Comparison of ENCODE assay signal across 9 mouse cellular contexts in the genomic region with DNA sequence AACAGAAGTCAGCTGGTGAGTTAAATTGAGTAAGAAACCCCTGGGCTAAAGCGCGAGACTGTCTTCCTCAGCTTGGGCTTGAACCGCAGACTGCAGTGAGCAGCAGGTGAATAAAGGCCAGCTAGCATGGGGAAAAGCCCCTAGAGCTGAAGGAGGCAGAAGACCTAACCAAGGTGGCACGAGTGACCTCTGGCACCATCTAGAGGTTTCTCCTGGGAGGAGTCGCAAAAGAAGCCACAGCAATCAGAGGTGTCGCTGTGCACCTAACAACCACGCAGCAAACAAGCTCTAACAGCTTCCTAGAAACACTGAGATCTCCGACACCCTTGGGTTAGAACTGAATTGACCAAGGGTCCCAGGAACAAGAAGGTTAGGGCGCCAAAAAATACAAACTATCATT.
DNase-seq lines count a peak whose midpoint lies in the region; ATAC-seq and TF ChIP-seq lines count a peak whose summit lies in the region.
"Had no signal": no experiment of that assay in that cellular context is flagged by ENCODE, and none has a peak within 500 bp of the region (broad histone marks: within the 10 kb centered on the region; RNA-seq: fewer than 3 reads in every experiment).

No protein-coding gene starts in this region.

- ATAC-seq in kidney, embryonic 16.5 days (ENCODE audit: low FRiP score, low TSS enrichment), result no peak
- ATAC-seq in inflammation-experienced regulatory T-cells, adult 6 months, result no peak

- 31% methylated on average over 9 of the region's 9 CpGs for WGBS in kidney, embryonic 16.5 days
- 45% methylated on average over 9 of the region's 9 CpGs for WGBS in lung, adult 2 months

- no peaks in the 10 kb centered on the region for H3K27me3 ChIP-seq in kidney, embryonic 16.5 days (ENCODE audit: insufficient read depth, low read length)
- no peaks in the 10 kb centered on the region for H3K27me3 ChIP-seq in MEL (ENCODE audit: control insufficient read depth in 1 of 2, insufficient read depth in 2 of 2, low read length in 2 of 2)
- H3K27me3 ChIP-seq: limb, embryonic 12.5 days had no signal

- intact Hi-C loops in heart, postnatal 10 days (cut with DNase I), result no loop called here

- no peak for TF ChIP-seq EP300 in MEL (IDR thresholded peaks at IDR 0.05; ENCODE audit: low read depth in 1 of 2, low read length in 2 of 2)

- H3K9ac ChIP-seq in kidney, embryonic 16.5 days (replicated peaks; ENCODE audit: low read length), result no peak overlapping the region
- no peak overlapping the region for H3K9ac ChIP-seq in MEL (ENCODE audit: control insufficient read depth, low read depth, low read length, poor library complexity, severe bottlenecking)
- H3K9ac ChIP-seq: limb, embryonic 12.5 days had no signal

- H3K4me1 ChIP-seq in kidney, embryonic 16.5 days (ENCODE audit: insufficient read depth, low read length), result no peaks in the 10 kb centered on the region
- H3K4me1 ChIP-seq in MEL (ENCODE audit: control insufficient read depth in 1 of 2, insufficient read depth in 2 of 2, low read length in 2 of 2), result peaks cover 0 to 6% of the 10 kb centered on the region in 2 experiments; a peak in 2 of 4 replicates
- H3K4me1 ChIP-seq in lung, adult 2 months (ENCODE audit: control insufficient read depth, insufficient read depth, low read length), result no peaks in the 10 kb centered on the region
- H3K4me1 ChIP-seq: limb, embryonic 12.5 days had no signal

- peak; percentile 79 for TF ChIP-seq RAD21 in MEL (IDR thresholded peaks at IDR 0.05; ENCODE audit: low read depth, low read length)

- TF ChIP-seq CTCF in MEL (IDR thresholded peaks at IDR 0.05 in 2 of 3, conservative IDR thresholded peaks at IDR 0.05 in 1 of 3; ENCODE audit: control insufficient read depth in 1 of 3, insufficient read depth in 1 of 3, low read depth in 2 of 3, low read length in 3 of 3, poor library complexity in 1 of 3, severe bottlenecking in 1 of 3), result peak; percentile 56 to 76 (median 70)
- peak; percentile 70 for TF ChIP-seq CTCF in lung, adult 2 months (IDR thresholded peaks at IDR 0.05; ENCODE audit: insufficient read depth, low read length)

- no peaks in the 10 kb centered on the region for H3K36me3 ChIP-seq in kidney, embryonic 16.5 days (ENCODE audit: insufficient read depth, low read length)
- H3K36me3 ChIP-seq in MEL (ENCODE audit: control insufficient read depth in 1 of 2, insufficient read depth in 2 of 2, low read length in 2 of 2), result peaks cover 0 to 7% of the 10 kb centered on the region in 2 experiments; a peak in 2 of 4 replicates

- H3K79me2 ChIP-seq in MEL (ENCODE audit: control insufficient read depth, insufficient read depth, low read length, poor library complexity), result no peaks in the 10 kb centered on the region

- no peak overlapping the region for H3K4me3 ChIP-seq in kidney, embryonic 16.5 days (ENCODE audit: low read length)
- H3K4me3 ChIP-seq in MEL (ENCODE audit: control insufficient read depth in 1 of 2, insufficient read depth in 1 of 2, low read depth in 2 of 2, low read length in 2 of 2), result no peak overlapping the region
- no peak overlapping the region for H3K4me3 ChIP-seq in lung, adult 2 months (replicated peaks; ENCODE audit: extremely low read depth, low read depth, low read length)
- H3K4me3 ChIP-seq: limb, embryonic 12.5 days had no signal

- TF ChIP-seq POLR2A in MEL (IDR thresholded peaks at IDR 0.05; ENCODE audit: control insufficient read depth in 1 of 2, insufficient read depth in 1 of 2, low read depth in 1 of 2, low read length in 2 of 2, poor library complexity in 1 of 2), result no peak
- no peak for TF ChIP-seq POLR2A in lung, adult 2 months (IDR thresholded peaks at IDR 0.05; ENCODE audit: borderline replicate concordance, extremely low read depth, low read depth, low read length)

- H3K9me3 ChIP-seq in kidney, embryonic 16.5 days (ENCODE audit: low read length), result no peaks in the 10 kb centered on the region
- no peaks in the 10 kb centered on the region for H3K9me3 ChIP-seq in MEL (replicated peaks; ENCODE audit: insufficient read depth, low read length)
- H3K9me3 ChIP-seq: limb, embryonic 12.5 days had no signal

- DNase-seq in kidney, adult 18-20 months, result peak; percentile 17
- peak; percentile 59 for DNase-seq in MEL (ENCODE audit: low read depth, low spot score)
- peak; percentile 59 to 73 for DNase-seq in cerebellum, postnatal 25 days
- peak; percentile 23 to 38 for DNase-seq in heart, postnatal 10 days
- DNase-seq in lung, adult 2 months, result peak; percentile 20
- DNase-seq in right cerebral cortex, adult 2 months (ENCODE audit: low spot score in 2 of 2), result peak; percentile 53

- no peak overlapping the region for H3K4me2 ChIP-seq in kidney, embryonic 16.5 days (replicated peaks; ENCODE audit: low read depth, low read length)
- H3K4me2 ChIP-seq: limb, embryonic 12.5 days had no signal

- H3K27ac ChIP-seq in kidney, embryonic 16.5 days (ENCODE audit: low read length), result no peak overlapping the region
- H3K27ac ChIP-seq in MEL (ENCODE audit: control insufficient read depth, low read depth, low read length), result no peak overlapping the region
- H3K27ac ChIP-seq: limb, embryonic 12.5 days had no signal

TF ChIP-seq in MEL, 35 proteins besides CTCF, POLR2A, EP300 and RAD21:
- peak; percentile 67 for TF ChIP-seq ZC3H11A (IDR thresholded peaks at IDR 0.05; ENCODE audit: low read depth, low read length)
- TF ChIP-seq JUND (IDR thresholded peaks at IDR 0.05; ENCODE audit: low read depth, low read length), result no peak
- TF ChIP-seq SIN3A (IDR thresholded peaks at IDR 0.05; ENCODE audit: low read length), result no peak
- TF ChIP-seq MEF2A (IDR thresholded peaks at IDR 0.05; ENCODE audit: extremely low read depth, insufficient replicate concordance, low read depth, low read length, poor library complexity, severe bottlenecking), result no peak
- TF ChIP-seq GABPA (IDR thresholded peaks at IDR 0.05; ENCODE audit: low read depth, low read length), result no peak
- peak; percentile 77 for TF ChIP-seq SMC3 (IDR thresholded peaks at IDR 0.05; ENCODE audit: low read depth, low read length)
